Mouse (Mus musculus) erythroblast, embryonic 14.5 days (primary cell): ENCODE results near the gene Rasip1.

ENCODE experiments used
- GATA1 ChIP-seq: IDR thresholded peaks from 2 replicates; pipeline ENCODE4 v1.6.1; 2012; ENCODE audit warnings: low read length, inconsistent platforms, mixed read lengths
- TAL1 ChIP-seq: IDR thresholded peaks from 3 replicates; pipeline ENCODE4 v1.6.1; 2012; ENCODE audit warnings: low read length, inconsistent platforms, mixed read lengths

DNA sequence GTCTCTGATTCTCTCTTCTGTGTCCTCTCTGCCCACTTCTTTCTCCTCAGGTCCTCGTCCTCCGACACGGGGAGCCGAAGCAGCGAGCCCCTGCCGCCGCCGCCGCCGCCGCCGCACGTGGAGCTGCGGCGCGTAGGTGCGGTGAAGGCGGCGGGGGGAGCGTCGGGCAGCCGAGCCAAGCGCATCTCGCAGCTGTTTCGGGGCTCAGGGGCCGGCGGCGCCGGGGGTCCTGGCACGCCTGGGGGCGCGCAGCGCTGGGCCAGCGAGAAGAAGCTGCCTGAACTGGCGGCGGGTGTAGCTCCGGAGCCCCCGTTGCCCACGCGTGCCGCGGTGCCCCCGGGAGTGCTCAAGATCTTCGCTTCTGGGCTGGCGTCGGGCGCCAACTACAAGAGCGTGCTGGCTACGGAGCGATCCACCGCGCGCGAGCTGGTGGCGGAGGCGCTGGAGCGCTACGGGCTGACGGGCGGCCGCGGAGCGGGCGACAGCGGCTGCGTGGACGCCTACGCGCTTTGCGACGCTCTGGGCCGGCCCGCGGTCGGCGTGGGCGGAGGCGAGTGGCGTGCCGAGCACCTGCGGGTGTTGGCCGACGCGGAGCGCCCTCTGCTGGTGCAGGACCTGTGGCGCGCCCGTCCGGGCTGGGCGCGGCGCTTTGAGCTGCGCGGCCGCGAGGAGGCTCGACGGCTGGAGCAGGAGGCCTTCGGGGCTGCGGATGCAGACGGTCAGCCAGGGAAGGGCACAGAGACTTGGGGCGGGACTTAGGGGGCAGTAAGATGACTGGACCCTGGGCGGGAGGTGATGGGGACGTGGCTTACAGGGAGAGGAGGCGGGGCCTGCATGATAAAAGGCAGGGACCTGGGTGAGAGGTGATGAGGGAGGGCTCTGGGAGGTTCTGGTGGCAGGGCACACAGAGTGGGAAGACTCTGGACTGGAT, 1.3 kb downstream of the Rasip1 start:
- no peak for TF ChIP-seq GATA1
- no peak for TF ChIP-seq TAL1
